Mouse (Mus musculus): Measurements from ENCODE around the gene Pilrb1. TPM values are rescaled to one million over a fixed set of nuclear protein-coding genes. Genes with fewer than 3 reads are reported as not detected.
"Not testable (repeated sequence)": the region's sequence is repeated elsewhere in the genome, so short reads cannot be mapped to it uniquely, and the experiment has no call there.

The Pilrb1 gene
- polyA plus RNA-seq, 1 experiment from 2014 or later = not detected

GRCm38 (mm10) chr5:137872381-137872702 is 14.4 kb upstream of the Pilrb1 start:
- H3K4me1 ChIP-seq (ENCODE audit: control insufficient read depth, insufficient read depth, low read length); H3K4me3 ChIP-seq (ENCODE audit: low read depth, low read length); DNase-seq (ENCODE audit: low spot score, missing footprints); H3K36me3 ChIP-seq (ENCODE audit: control insufficient read depth, insufficient read depth, low read length); H3K4me2 ChIP-seq; ATAC-seq (ENCODE audit: low FRiP score); H3K27ac ChIP-seq (ENCODE audit: low read depth, low read length); H3K9me3 ChIP-seq (ENCODE audit: control insufficient read depth, low read length); H3K27me3 ChIP-seq (ENCODE audit: control insufficient read depth, insufficient read depth, low read length); H3K9ac ChIP-seq (ENCODE audit: low read length): not testable (repeated sequence)
- 33% methylated on average over 1 of the region's 1 CpGs for WGBS

DNA sequence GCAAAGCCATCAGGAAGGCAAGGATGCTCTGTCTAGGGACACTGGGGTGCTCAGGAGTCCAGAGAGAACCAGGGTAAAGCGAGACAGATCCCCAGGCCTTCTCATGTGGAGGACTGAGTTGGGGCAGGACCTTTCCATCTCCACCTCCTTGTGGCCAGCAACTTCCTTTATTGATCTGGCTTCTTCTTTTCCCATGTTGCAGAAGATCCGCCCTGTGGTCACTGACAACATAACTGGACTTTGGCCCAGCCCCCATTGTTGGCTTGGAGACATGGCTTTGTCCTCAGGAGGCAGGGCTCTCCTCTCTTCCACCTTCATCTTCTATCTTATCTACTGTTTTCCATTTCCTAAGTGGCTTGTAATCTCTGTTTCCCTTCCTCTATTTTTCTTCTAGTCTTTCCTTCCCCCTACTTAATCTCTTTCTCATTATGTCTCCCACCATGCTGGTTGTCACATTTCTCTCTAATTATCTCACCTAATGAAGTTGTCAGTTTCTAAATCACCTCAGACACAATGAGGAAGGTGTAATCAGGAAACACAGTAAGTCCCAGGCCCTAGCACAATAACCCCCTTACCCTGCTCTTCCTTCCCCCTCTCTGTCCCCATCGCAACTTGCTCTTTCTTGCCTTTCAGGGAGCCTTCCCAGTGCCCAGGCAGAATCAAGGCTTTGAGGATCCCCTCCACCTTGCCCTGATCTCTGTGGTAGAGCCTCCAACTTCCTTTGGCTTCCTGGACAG is 13.9 kb upstream of the Pilrb1 start, which contains the start of gene Pilrb2:
TSS of gene Pilrb2 (minus strand) at position 172 of the 737 bp plus-strand sequence.
- not testable (repeated sequence) for H3K4me1 ChIP-seq (ENCODE audit: control insufficient read depth, insufficient read depth, low read length); H3K9me3 ChIP-seq (ENCODE audit: control insufficient read depth, low read length); H3K4me3 ChIP-seq (ENCODE audit: low read depth, low read length); H3K27ac ChIP-seq (ENCODE audit: low read depth, low read length); H3K4me2 ChIP-seq; H3K27me3 ChIP-seq (ENCODE audit: control insufficient read depth, insufficient read depth, low read length); ATAC-seq (ENCODE audit: low FRiP score); DNase-seq (ENCODE audit: low spot score, missing footprints); H3K9ac ChIP-seq (ENCODE audit: low read length); H3K36me3 ChIP-seq (ENCODE audit: control insufficient read depth, insufficient read depth, low read length)
- 64% methylated on average over 3 of the region's 3 CpGs for WGBS

DNA sequence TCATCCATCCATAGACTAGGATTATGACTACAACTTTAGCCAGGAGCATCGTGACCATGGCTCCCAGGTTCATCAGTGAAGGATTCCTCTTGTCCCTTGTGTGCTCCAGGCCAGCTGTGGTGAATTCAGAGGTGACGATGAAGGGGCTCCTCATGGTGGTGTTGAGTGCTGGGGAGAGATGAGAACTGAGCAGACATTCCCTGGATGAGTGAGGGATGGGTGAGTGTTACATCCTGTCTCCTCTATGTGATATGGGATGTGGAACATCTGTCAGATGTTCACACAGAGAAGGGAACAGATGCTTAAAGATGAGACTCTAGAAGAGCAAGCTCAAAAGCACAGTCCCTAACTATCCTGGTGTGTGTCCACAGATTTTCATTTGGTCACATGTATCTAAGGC is 10.7 kb upstream of the Pilrb1 start:
- not testable (repeated sequence) for H3K27ac ChIP-seq (ENCODE audit: low read depth, low read length); H3K9me3 ChIP-seq (ENCODE audit: control insufficient read depth, low read length); H3K27me3 ChIP-seq (ENCODE audit: control insufficient read depth, insufficient read depth, low read length); DNase-seq (ENCODE audit: low spot score, missing footprints); H3K4me1 ChIP-seq (ENCODE audit: control insufficient read depth, insufficient read depth, low read length); ATAC-seq (ENCODE audit: low FRiP score); H3K4me3 ChIP-seq (ENCODE audit: low read depth, low read length); H3K36me3 ChIP-seq (ENCODE audit: control insufficient read depth, insufficient read depth, low read length); H3K9ac ChIP-seq (ENCODE audit: low read length); H3K4me2 ChIP-seq
- WGBS = 74% methylated on average over 2 of the region's 2 CpGs

- H3K4me3 ChIP-seq (ENCODE audit: low read depth, low read length); H3K4me2 ChIP-seq; H3K27me3 ChIP-seq (ENCODE audit: control insufficient read depth, insufficient read depth, low read length); H3K9ac ChIP-seq (ENCODE audit: low read length); ATAC-seq (ENCODE audit: low FRiP score); H3K4me1 ChIP-seq (ENCODE audit: control insufficient read depth, insufficient read depth, low read length); DNase-seq (ENCODE audit: low spot score, missing footprints); H3K36me3 ChIP-seq (ENCODE audit: control insufficient read depth, insufficient read depth, low read length); H3K9me3 ChIP-seq (ENCODE audit: control insufficient read depth, low read length); H3K27ac ChIP-seq (ENCODE audit: low read depth, low read length): not testable (repeated sequence)
- 85% methylated on average over 1 of the region's 1 CpGs for WGBS
These were observed 6.1 kb upstream of the Pilrb1 start for GRCm38 (mm10) chr5:137864008-137864407.

DNA sequence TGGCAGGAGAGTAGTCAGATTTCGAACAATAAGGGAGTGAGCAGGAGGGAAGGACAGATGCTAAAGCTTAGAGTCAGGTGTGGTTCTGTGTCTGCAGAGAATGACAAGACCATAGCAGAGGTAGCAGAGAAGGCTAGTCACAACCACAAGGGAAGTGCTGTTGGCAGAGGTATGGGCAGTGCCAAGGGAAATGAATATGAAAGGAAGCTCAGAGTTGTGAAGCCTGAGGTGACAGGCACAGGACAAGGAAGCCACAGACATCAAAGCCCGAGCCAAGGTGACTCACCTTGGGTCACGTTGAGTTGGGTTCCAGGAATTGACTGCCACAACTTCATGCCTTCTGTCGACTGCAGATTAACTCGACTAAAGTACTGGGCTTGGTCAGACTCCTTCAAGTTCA is 1.0 kb downstream of the Pilrb1 start:
- not testable (repeated sequence) for ATAC-seq (ENCODE audit: low FRiP score); H3K36me3 ChIP-seq (ENCODE audit: control insufficient read depth, insufficient read depth, low read length); H3K4me1 ChIP-seq (ENCODE audit: control insufficient read depth, insufficient read depth, low read length); DNase-seq (ENCODE audit: low spot score, missing footprints); H3K4me2 ChIP-seq; H3K4me3 ChIP-seq (ENCODE audit: low read depth, low read length); H3K27me3 ChIP-seq (ENCODE audit: control insufficient read depth, insufficient read depth, low read length); H3K9ac ChIP-seq (ENCODE audit: low read length); H3K27ac ChIP-seq (ENCODE audit: low read depth, low read length); H3K9me3 ChIP-seq (ENCODE audit: control insufficient read depth, low read length)
- 74% methylated on average over 4 of the region's 5 CpGs for WGBS

GRCm38 (mm10) chr5:137854907-137855306 is 3.0 kb downstream of the Pilrb1 start:
- not testable (repeated sequence) for DNase-seq (ENCODE audit: low spot score, missing footprints); H3K9ac ChIP-seq (ENCODE audit: low read length); H3K27ac ChIP-seq (ENCODE audit: low read depth, low read length); H3K4me3 ChIP-seq (ENCODE audit: low read depth, low read length); ATAC-seq (ENCODE audit: low FRiP score); H3K36me3 ChIP-seq (ENCODE audit: control insufficient read depth, insufficient read depth, low read length); H3K4me2 ChIP-seq; H3K9me3 ChIP-seq (ENCODE audit: control insufficient read depth, low read length); H3K27me3 ChIP-seq (ENCODE audit: control insufficient read depth, insufficient read depth, low read length); H3K4me1 ChIP-seq (ENCODE audit: control insufficient read depth, insufficient read depth, low read length)
- WGBS = 86% methylated on average over 3 of the region's 3 CpGs

DNA sequence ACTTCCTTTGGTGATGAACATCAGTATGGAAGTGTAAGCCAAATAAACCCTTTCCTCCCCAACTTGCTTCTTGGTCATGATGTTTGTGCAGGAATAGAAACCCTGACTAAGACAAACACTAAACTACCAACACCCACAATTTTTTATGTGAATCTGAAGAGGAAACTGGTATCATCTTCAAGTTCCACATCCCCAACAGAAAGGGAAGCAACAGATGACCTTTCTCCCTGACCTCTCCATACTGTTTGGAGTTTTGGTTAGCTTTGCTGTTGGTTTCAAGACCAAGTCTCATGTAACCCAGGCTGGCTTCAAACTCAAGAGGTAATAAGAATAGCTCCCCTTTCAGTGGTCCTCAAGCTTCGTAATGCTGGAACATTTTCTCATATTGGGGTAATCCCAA is 7.6 kb downstream of the Pilrb1 start:
- H3K27ac ChIP-seq (ENCODE audit: low read depth, low read length); DNase-seq (ENCODE audit: low spot score, missing footprints); H3K4me3 ChIP-seq (ENCODE audit: low read depth, low read length); H3K4me2 ChIP-seq; H3K27me3 ChIP-seq (ENCODE audit: control insufficient read depth, insufficient read depth, low read length); H3K9me3 ChIP-seq (ENCODE audit: control insufficient read depth, low read length); H3K9ac ChIP-seq (ENCODE audit: low read length); H3K36me3 ChIP-seq (ENCODE audit: control insufficient read depth, insufficient read depth, low read length); ATAC-seq (ENCODE audit: low FRiP score); H3K4me1 ChIP-seq (ENCODE audit: control insufficient read depth, insufficient read depth, low read length): not testable (repeated sequence)
- 81% methylated on average over 1 of the region's 1 CpGs for WGBS

DNA sequence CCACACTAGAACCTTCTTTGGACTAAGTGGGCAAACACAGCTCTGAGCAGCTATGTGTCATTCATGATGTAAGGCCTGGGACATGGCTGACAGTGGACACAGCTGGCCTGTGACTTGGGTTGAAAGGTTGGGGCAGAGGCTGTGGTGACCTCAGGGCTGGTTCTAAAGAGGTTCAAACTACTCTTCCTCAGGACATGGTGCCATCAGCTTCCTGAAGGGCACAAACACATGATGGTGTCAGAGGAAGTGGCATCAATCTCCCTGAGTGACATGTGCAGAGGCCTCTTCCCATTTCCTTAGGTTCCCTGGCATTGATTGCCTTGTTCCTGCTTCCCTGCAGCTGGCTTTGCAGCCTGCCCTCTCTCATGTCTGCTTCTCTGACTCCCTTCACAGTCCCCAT is 20.8 kb downstream of the Pilrb1 start:
- H3K4me3 ChIP-seq (ENCODE audit: low read depth, low read length); H3K9me3 ChIP-seq (ENCODE audit: control insufficient read depth, low read length); H3K36me3 ChIP-seq (ENCODE audit: control insufficient read depth, insufficient read depth, low read length); ATAC-seq (ENCODE audit: low FRiP score); H3K4me2 ChIP-seq; H3K27ac ChIP-seq (ENCODE audit: low read depth, low read length); H3K9ac ChIP-seq (ENCODE audit: low read length); H3K4me1 ChIP-seq (ENCODE audit: control insufficient read depth, insufficient read depth, low read length); H3K27me3 ChIP-seq (ENCODE audit: control insufficient read depth, insufficient read depth, low read length); DNase-seq (ENCODE audit: low spot score, missing footprints): not testable (repeated sequence)

DNA sequence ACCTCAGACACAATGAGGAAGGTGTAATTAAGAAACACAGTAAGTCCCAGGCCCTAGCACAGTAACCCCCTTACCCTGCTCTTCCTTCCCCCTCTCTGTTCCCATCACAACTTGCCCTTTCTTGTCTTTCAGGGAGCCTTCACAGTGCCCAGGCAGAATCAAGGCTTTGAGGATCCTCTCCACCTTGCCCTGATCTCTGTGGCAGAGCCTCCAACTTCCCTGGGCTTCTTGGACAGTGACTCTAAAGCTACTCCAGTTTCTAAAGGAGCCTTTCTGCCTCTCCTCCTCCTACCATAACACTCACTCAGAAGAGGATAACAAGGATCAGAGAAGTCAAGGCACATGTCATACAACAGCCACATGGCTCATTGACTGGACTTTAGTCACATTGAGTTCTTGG is 21.3 kb downstream of the Pilrb1 start:
- Histone ChIP-seq H3K36me3 (ENCODE audit: control insufficient read depth, insufficient read depth, low read length) (no peaks in the 10 kb centered on the region), H3K27me3 (ENCODE audit: control insufficient read depth, insufficient read depth, low read length) (no peaks in the 10 kb centered on the region), H3K9ac (ENCODE audit: low read length) (no peak overlapping the region), H3K4me1 (ENCODE audit: control insufficient read depth, insufficient read depth, low read length) (no peaks in the 10 kb centered on the region), H3K9me3 (ENCODE audit: control insufficient read depth, low read length) (no peaks in the 10 kb centered on the region), H3K4me3 (ENCODE audit: low read depth, low read length) (no peak overlapping the region), H3K27ac (ENCODE audit: low read depth, low read length) (no peak overlapping the region), H3K4me2 (no peak overlapping the region)
- no peak for DNase-seq (ENCODE audit: low spot score, missing footprints)
- no peak for ATAC-seq (ENCODE audit: low FRiP score)

Data from midbrain, embryonic 11.5 days (tissue).